Mouse (Mus musculus): ENCODE data around the gene Gm5617. TPM values are rescaled to one million over a fixed set of nuclear protein-coding genes. Genes with fewer than 3 reads are reported as not detected.

The Gm5617 gene
- total and polyA plus RNA-seq, 3 experiments = 34.4 to 62.1 (median 39.1) TPM

- peak within 1 kb of the TSS; percentile 91 for H3K4me3 ChIP-seq
- no peaks in the 10 kb centered on the region; the same call in 1 of the 2 replicates for H3K27me3 ChIP-seq (ENCODE audit: control insufficient read depth, insufficient read depth, low read length)
- TF ChIP-seq CTCF (IDR thresholded peaks at IDR 0.05) (no peak), EP300 (IDR thresholded peaks at IDR 0.05; ENCODE audit: insufficient read depth, low read depth, low read length) (no peak), POLR2A (IDR thresholded peaks at IDR 0.05; ENCODE audit: insufficient read depth, low read depth, low read length) (peak; percentile 51; the same call in 1 of the 2 replicates)
- H3K79me2 ChIP-seq (replicated peaks; ENCODE audit: control insufficient read depth, insufficient read depth, low read length) = 0 out of 2 replicates have a peak, but pooled peaks cover 2% of the 10 kb centered on the region
- WGBS = 2% methylated on average over 49 of the region's 49 CpGs
- peak within 1 kb of the TSS; percentile 90 for H3K9ac ChIP-seq (ENCODE audit: low read depth, low read length)
- DNase-seq = peak; percentile 96
- peaks cover 1% of the 10 kb centered on the region for H3K4me1 ChIP-seq (ENCODE audit: control insufficient read depth, insufficient read depth, low read length)
- intact Hi-C loops (cut with DNase I) = loop anchor here (1.0 to 10.0 kb wide), 3 partner anchors 15 to 507 kb away; partner anchors contain the start of genes Gm5617, Rbm7 and Usp28
- H3K36me3 ChIP-seq (ENCODE audit: control insufficient read depth, insufficient read depth, low read length) = peaks cover 12% of the 10 kb centered on the region
- H3K27ac ChIP-seq = peak within 1 kb of the TSS; percentile 75
Measured at GRCm38 (mm10) chr9:48480411-48481213, 14.6 kb upstream of the Gm5617 start, which contains the start of gene Rexo2. Gene Rexo2 (minus strand): TSS chr9:48480623.

GRCm38 (mm10) chr9:48481214-48482134, 13.8 kb upstream of the Gm5617 start:
- intact Hi-C loops (cut with DNase I) = loop anchor here (5.0 to 10.0 kb wide), 2 partner anchors 383 to 506 kb away; partner anchors contain the start of gene Usp28
- DNase-seq = no peak
- TF ChIP-seq POLR2A (IDR thresholded peaks at IDR 0.05; ENCODE audit: insufficient read depth, low read depth, low read length) (no peak), EP300 (IDR thresholded peaks at IDR 0.05; ENCODE audit: insufficient read depth, low read depth, low read length) (no peak), CTCF (IDR thresholded peaks at IDR 0.05) (no peak)
- H3K27ac ChIP-seq = peak overlapping the region; percentile 58
- H3K4me3 ChIP-seq = peak overlapping the region; percentile 91
- peaks cover 1% of the 10 kb centered on the region for H3K4me1 ChIP-seq (ENCODE audit: control insufficient read depth, insufficient read depth, low read length)
- peak overlapping the region; percentile 67 for H3K9ac ChIP-seq (ENCODE audit: low read depth, low read length)
- H3K36me3 ChIP-seq (ENCODE audit: control insufficient read depth, insufficient read depth, low read length) = peaks cover 12% of the 10 kb centered on the region
- H3K27me3 ChIP-seq (ENCODE audit: control insufficient read depth, insufficient read depth, low read length) = no peaks in the 10 kb centered on the region; the same call in 1 of the 2 replicates
- 0 out of 2 replicates have a peak, but pooled peaks cover 2% of the 10 kb centered on the region for H3K79me2 ChIP-seq (replicated peaks; ENCODE audit: control insufficient read depth, insufficient read depth, low read length)
- WGBS = 27% methylated on average over 20 of the region's 20 CpGs

- 4% methylated on average over 34 of the region's 34 CpGs for whole genome bisulfite sequencing
- DNase-seq = no peak
- Histone ChIP-seq H3K27me3 (ENCODE audit: control insufficient read depth, insufficient read depth, low read length) (no peaks in the 10 kb centered on the region), H3K27ac (peak overlapping the region; percentile 94), H3K9ac (ENCODE audit: low read depth, low read length) (peak overlapping the region; percentile 78), H3K4me1 (ENCODE audit: control insufficient read depth, insufficient read depth, low read length) (peaks cover 3% of the 10 kb centered on the region), H3K36me3 (ENCODE audit: control insufficient read depth, insufficient read depth, low read length) (peaks cover 18% of the 10 kb centered on the region), H3K4me3 (peak overlapping the region; percentile 98), H3K79me2 (replicated peaks; ENCODE audit: control insufficient read depth, insufficient read depth, low read length) (no peaks in the 10 kb centered on the region)
- intact Hi-C loops (cut with DNase I) = loop anchor here (1.0 kb wide), 1 partner anchor 15 kb away; the partner anchor contains the start of gene Rexo2
- TF ChIP-seq EP300 (IDR thresholded peaks at IDR 0.05; ENCODE audit: insufficient read depth, low read depth, low read length) = no peak
- TF ChIP-seq CTCF (IDR thresholded peaks at IDR 0.05) = no peak
- no peak for TF ChIP-seq POLR2A (IDR thresholded peaks at IDR 0.05; ENCODE audit: insufficient read depth, low read depth, low read length)
Measured at GRCm38 (mm10) chr9:48495548-48495932, 298 bp downstream of the Gm5617 start.

GRCm38 (mm10) chr9:48501192-48501591, 6.0 kb downstream of the Gm5617 start:
- H3K27ac ChIP-seq = no peak overlapping the region
- 75% methylated on average over 7 of the region's 7 CpGs for WGBS
- H3K9ac ChIP-seq (ENCODE audit: low read depth, low read length) = no peak overlapping the region
- no peak overlapping the region for H3K4me3 ChIP-seq
- peaks cover under 1% of the 10 kb centered on the region for H3K4me1 ChIP-seq (ENCODE audit: control insufficient read depth, insufficient read depth, low read length)
- no peaks in the 10 kb centered on the region for H3K79me2 ChIP-seq (replicated peaks; ENCODE audit: control insufficient read depth, insufficient read depth, low read length)
- H3K27me3 ChIP-seq (ENCODE audit: control insufficient read depth, insufficient read depth, low read length) = no peaks in the 10 kb centered on the region
- no peaks in the 10 kb centered on the region for H3K36me3 ChIP-seq (ENCODE audit: control insufficient read depth, insufficient read depth, low read length)
- TF ChIP-seq CTCF (IDR thresholded peaks at IDR 0.05) (no peak), POLR2A (IDR thresholded peaks at IDR 0.05; ENCODE audit: insufficient read depth, low read depth, low read length) (no peak), EP300 (IDR thresholded peaks at IDR 0.05; ENCODE audit: insufficient read depth, low read depth, low read length) (no peak)
- intact Hi-C loops (cut with DNase I) = no loop called here
- DNase-seq = no peak

- no peak for DNase-seq
- TF ChIP-seq CTCF (IDR thresholded peaks at IDR 0.05) = no peak
- no peak for TF ChIP-seq POLR2A (IDR thresholded peaks at IDR 0.05; ENCODE audit: insufficient read depth, low read depth, low read length)
- no peak for TF ChIP-seq EP300 (IDR thresholded peaks at IDR 0.05; ENCODE audit: insufficient read depth, low read depth, low read length)
- Histone ChIP-seq H3K79me2 (replicated peaks; ENCODE audit: control insufficient read depth, insufficient read depth, low read length) (no peaks in the 10 kb centered on the region), H3K9ac (ENCODE audit: low read depth, low read length) (no peak overlapping the region), H3K4me1 (ENCODE audit: control insufficient read depth, insufficient read depth, low read length) (no peaks in the 10 kb centered on the region), H3K4me3 (no peak overlapping the region), H3K27ac (no peak overlapping the region), H3K36me3 (ENCODE audit: control insufficient read depth, insufficient read depth, low read length) (no peaks in the 10 kb centered on the region), H3K27me3 (ENCODE audit: control insufficient read depth, insufficient read depth, low read length) (no peaks in the 10 kb centered on the region)
- 61% methylated on average over 2 of the region's 2 CpGs for WGBS
- intact Hi-C loops (cut with DNase I) = no loop called here
Measured at GRCm38 (mm10) chr9:48503001-48503400, 7.8 kb downstream of the Gm5617 start.
